Mouse (Mus musculus) thymus, adult 18-20 months (tissue): Measurements from ENCODE around the gene Ehmt2.

ENCODE experiments used
- DNase-seq, 2 experiments: peaks; one replicate each; pipeline ENCODE4 v3.0.0; 2022; ENCODE audit warnings: mixed read lengths in 2 of 2

Gene Ehmt2

DNA sequence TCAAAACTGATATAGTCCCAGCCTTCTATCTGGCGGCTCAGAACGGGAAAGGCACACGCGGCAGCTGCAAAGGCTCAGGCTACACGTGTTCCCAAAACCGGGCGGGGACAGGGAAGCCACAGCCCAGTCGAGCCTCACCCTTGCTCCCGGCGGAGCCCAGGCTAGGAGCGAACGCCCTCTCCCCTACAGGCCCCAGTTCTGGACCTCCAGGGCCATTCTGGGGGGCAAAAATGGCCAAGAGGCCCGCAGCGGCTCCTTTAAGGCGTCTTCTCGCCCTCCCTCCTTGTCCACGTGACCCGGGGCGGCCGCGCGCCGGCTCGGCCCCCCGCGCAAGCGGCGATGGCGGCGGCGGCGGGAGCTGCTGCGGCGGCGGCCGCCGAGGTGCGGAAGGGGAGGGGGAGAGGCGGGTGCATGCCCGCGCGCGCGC, at the start of gene Ehmt2, which contains the start of gene C2:
Gene Ehmt2 (plus strand): TSS at position 310 of the 427 bp plus-strand sequence.
Gene C2 (minus strand): TSS at position 106 of the 427 bp plus-strand sequence.
- peak; percentile 63 to 68 for DNase-seq

DNA sequence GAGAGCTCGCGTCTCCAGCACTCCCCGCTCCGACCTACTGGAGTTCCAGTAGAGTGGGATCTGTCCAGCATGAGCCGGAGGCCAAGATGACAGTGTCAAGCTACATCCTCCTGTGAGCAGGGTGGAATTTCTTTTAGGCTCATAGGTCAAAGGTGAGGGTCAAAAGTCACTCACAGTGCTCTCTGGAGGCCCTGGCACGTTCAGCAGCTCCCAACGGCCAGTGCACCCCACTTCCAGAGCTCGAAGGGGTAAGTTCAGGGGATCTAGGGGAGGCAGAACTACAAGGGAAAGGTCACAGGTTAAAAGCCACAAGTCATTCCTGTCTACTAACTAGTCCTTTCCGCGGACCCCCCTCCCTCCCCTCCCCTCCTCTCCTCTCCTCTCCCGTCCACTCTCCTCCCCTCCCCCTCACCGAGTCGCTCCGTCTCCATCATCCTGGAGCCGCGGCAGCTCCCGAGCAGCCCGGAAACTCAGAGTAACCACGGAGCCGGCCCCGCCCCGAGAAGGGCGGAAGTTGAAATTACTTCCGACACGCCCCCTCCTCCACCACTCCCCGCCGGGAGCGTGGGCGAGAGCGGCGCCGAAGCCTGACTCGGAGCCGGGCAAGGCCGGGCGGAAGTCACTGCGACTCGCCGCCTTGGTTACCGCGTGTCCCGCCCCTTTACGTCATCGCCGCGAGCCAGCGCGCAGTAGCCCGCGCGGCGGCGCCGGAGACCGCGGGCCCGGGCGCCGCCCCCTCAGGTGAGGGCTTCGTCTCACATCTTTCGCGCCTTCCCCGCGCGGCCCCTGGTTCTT, 48.4 kb upstream of the Ehmt2 start, which contains the start of the genes Skiv2l and Nelfe:
Gene Skiv2l (minus strand): TSS at position 489 of the 795 bp plus-strand sequence.
Gene Nelfe (plus strand): TSS at position 670 of the 795 bp plus-strand sequence.
- DNase-seq, result peak; percentile 97

DNA sequence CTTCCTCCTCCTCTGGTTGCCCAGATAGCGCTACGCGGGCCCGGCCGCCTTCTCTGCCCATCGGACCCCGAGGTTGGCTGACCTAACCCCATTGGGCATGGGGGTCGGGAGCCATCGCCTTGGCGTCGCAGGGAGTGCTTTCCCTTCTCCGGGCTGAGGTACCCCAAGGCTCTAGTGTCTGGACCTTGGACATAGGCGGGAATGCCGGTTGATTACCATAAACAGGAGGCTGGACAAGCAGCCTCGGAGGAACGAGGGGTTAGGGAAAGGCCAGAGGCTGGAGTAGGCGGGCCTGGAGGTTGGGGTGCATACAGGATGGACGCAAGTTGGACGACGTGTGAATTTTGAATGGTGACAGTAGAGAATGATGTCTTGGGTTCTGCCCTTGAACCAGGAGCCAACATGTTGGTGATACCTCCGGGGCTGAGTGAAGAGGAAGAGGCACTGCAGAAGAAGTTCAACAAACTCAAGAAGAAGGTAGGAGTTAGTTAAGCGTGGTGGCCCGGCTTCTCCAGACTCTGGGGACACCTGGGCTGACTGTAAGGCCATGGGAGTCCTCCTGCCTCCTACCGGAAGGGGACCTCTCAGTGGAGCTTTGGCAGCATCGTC, 47.6 kb upstream of the Ehmt2 start:
- no peak for DNase-seq

DNA sequence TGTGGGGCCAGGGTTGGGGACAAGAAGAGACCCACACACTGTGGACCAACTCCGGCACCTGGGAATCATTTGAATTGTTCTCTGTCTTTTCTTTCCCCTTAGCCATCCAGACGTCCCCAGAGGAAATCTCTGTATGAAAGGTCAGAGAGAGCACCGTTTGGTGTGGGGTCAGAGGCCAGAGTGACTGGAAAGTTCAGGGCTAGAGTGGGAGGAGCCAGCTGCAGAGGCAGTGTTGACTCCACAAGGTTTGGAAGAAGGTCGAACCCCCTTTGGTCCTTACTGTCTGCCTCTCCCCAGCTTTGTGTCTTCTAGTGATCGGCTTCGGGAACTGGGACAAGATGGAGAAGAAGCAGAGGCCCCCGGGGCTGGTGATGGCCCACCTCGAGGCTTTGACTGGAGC, 44.8 kb upstream of the Ehmt2 start:
- DNase-seq, result no peak

DNA sequence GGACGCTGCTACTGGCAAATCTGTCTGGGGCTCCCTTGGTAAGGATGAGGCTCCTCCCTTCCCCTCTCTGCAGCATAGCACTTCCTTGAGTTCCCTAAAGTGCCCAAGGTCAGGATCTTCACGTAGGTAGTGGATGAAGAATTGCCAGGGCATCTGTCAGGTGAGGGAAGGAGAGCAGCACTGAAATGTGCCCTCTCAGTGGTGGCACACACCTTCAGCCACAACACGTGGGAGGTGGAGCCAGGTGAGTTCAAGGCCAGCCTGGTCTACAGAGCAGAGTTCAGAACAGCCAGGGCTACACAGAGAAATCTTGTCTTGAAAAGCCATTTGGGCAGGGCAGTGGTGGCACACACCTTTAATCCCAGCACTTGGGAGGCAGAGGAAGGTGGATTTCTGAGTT, 43.5 kb upstream of the Ehmt2 start:
- no peak for DNase-seq

DNA sequence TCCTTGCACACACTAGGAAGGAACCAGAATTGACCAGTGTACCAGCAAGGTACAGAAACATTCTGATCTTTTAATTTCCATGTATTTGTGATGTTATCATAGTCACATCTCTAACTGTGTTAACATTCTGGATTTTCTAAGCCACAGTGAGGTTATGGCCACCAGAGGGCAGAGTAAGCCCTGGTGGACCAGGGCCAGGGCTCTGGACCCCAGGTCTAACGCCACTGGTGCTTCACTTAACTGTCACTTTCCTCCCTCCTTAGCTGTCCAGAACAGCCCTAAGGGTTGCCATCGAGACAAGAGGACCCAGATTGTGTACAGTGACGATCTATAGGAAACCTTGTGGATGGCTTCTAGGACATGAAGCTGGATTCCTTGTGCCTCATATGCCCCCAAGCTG, 42.4 kb upstream of the Ehmt2 start:
- no peak for DNase-seq

DNA sequence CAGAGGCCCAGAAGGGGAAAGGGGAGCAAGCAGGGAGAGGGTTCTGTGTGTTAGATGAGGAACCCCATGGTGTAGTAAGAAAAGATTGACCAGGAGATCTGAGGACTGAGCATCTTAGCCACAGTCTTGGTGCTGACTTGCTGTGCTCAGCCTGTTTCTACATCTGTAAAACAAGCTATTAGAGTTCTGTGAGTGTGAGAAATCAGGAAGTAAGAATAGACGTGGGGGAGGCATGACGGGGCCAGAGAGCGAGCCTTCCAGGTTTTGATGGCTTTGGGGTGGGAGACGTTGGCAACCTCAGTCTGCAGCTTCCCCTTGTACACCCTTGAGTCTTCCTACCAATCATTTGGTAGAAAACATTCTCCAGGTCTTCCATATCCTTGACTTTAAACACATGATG, 39.6 kb upstream of the Ehmt2 start:
- DNase-seq, result peak in 1 of 2 experiments; percentile 1

DNA sequence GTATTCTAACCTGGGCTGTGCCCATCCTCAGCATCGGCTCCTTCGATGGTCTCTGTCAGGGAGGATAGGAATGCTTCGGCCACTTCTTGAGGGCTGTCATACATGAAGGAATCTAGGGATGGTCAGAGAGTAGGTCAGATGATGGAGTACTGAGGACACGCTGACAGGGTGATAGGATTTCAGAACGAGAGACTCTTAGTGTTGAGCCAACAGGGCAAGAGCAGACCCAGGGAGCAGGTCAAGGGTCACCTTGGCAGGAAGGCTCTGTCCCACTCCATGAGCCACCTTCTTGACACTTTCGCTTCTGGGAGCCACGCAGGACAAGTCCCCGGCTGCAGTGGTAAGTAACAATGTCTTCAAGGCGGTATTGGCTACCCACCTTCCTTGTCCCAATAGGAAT, 37.8 kb upstream of the Ehmt2 start:
- no peak for DNase-seq

DNA sequence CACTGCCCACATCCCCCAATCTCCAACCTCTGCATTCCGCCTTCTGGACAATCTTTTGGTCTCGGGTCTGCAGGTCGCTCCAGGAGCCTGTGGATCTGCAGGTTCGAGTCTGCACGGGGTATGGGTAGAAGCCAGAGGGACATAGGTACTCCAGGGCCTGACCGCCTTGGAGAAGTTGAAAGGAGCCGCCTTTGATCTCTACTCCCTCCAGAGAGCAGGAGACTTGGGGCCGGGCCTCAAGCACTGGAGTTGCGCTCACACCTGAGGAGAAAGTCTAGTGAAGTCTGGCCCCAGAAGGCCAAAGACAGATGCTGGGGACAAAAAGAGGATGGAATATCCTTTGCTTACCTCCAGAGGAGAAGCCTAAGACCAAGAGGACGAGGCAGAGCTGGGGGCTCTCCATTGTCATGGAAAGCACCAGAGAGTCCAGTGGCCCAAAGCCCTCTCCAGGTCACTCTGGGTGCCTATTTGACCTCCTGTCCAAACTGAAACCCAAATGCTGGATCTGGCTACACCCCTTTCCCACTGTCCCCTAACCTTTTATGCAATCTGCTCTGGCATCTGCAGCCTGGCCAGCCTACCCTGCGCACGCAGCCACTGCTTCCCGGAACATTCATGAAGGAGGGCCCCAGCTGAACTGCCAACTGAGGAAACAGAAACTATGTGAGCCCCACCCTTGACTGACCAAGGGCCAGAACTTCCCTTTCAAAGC, 36.4 kb upstream of the Ehmt2 start:
- DNase-seq, result no peak

DNA sequence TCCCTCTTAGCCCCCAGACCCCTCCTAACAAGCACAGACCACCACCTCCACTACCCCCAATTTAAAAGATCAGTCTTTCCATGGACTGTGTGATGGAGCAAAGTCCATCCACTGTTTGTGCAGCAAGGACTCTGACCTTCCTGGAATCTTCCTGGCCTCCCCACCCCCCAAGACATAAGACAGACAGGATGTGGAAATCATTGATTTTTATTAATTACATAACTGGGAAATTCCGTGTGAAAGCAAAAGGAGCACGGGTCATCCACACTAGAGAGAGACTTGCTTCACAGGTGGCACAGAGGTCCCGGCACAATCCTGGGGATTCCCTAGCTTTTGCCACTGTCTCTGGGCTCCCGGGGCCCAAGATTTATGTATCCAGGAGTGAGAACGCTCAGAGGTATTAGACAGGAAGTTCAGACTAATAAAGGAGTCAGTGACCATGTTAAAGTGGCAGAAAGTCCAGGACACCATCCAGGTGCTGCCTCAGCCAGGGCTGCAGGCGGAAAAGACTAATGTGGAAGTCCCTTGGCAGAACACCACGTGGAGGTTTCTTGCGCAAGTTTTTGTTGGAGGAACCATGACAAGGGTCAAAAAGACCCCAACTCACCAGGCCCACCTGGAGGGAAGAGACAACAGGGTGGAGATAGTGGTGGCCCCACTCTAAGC, 35.7 kb upstream of the Ehmt2 start, which contains the start of gene Cfb:
Gene Cfb (minus strand): TSS at position 103 of the 666 bp plus-strand sequence.
- no peak for DNase-seq

DNA sequence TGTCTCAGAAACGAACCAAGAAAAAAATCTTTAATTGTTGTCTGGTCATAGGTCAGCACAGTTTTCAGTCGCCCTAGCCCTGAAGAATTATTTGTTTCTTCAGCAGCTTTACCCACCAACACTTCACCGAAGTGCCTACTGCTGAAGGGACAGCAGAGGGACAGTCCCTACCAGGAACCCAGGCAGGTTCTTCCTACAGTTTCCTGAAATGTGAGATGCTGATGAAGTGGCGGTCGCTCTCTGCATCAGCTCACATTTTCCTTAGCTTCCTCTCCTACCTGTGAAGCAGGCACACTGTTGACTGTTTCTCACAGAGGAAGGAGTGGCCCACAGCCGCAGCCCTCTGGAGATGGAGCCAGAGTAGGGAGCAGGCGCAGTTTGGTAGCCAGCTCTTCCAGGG, 32.3 kb upstream of the Ehmt2 start:
- no peak for DNase-seq

DNA sequence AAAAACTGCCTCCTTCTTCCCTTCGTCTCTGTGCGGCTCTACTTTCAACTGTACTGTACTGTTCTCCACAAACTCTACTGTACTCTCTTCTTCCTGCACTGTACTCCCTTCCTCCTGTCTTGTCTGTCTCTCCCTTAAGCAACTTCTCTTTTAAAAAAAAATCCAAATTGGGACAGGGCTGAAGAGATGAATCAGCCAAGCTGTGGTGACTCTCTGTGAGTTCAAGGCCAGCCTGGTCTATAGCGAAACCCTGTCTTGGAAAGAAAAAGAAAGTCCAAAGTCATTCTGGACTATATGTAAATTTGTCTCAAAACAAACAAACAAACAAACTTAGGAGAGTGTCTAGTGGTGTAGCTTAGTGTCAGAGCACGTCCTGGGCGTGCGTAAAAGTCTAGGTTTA, 23.9 kb upstream of the Ehmt2 start:
- no peak for DNase-seq

DNA sequence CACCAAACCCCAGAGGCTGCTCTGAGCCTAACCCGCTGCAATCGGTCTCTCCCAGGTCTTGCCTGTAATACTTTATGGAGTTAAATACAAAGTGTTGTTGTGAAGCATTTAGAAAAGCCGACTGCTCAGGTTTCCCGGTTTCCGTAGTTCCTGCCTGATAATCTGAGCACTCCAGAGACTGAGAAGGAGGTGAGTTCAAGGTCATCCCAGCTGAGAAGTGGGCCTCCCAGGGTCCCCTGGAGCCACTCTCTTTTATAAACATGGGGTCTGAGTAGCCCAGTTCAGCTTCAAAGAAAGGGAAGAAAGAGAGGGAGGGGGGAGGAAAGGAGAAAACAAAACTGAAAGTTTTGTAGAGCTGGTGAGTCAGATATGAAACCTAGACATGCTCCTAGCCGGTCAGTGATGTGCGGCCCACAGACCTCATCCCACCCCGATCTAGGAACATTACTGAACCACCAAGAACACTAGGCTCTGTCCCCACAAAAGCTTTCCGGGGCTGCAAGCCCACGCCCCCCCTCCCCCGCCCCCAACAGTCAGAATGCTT, 18.9 kb upstream of the Ehmt2 start, which contains the start of gene Zbtb12:
Gene Zbtb12 (plus strand): TSS at position 148 of the 544 bp plus-strand sequence.
- no peak for DNase-seq

DNA sequence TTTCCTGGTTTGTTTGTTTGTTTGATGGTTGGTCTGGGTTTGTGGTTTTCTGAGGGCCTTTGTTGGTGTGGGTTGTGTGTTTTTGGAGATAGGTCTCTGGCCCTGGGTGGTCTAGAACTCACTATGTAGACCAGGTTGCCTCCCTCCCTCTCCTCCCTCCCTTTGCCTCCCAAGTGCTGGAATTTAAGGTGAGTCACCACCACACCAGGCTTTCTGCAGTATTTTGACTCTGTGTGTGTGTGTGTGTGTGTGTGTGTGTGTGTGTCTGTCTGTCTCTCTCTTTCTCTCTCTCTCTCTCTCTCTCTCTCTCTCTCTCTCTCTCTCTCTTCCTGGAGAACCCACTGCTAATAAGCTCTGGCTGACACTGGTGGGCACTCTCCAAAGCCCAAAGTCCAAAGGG, 17.1 kb upstream of the Ehmt2 start:
- no peak for DNase-seq

DNA sequence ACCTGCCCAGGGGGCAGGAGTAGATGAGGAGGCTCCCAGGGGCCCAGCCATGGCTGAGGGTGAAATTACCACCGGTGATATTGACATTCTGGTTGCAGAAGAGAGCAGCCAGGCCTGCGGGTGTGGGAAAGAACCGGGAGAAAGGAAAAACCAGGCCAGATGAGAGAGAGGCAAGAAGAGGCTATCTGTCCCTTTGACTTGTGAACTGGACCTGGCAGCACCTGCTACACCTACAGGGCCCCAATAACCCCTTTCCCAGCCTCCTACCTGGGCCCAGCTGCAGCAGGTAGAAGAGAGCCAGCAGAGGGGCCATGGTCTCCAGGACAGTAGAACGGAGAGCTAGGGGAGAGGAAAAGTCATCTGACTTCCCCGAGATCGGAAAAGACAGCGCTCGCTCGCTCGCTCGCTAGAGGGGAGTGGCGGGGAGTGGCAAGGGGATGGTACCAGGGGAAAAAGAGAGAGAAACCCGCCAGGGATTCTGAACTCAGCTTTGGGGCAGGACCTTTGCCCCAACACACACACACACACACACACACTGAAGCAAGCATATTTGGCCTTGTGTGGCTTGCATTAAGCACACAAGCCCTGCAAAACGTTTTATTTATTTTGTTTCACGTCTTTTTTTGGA, 16.5 kb upstream of the Ehmt2 start, which contains the start of gene Gm20547:
Gene Gm20547 (minus strand): TSS at position 360 of the 628 bp plus-strand sequence.
- no peak for DNase-seq

DNA sequence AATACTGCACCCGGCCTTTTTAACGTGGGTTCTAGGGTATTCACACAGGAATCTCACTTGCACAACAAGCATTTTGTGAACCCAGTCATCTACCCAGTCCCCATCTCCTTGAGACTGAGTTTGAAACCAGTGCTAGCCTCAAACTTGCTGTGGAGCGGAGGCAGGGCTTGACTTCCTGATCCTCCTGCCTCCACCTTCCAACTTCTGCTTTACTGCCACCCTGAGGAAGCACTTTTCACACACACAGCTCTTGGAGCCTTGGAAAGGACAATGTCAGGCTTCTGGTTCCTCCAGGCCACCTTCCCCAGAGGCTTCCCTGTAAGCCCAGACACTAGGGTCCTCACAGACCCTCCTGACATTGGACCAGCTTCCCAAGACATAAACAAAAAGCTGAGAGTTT, 14.9 kb upstream of the Ehmt2 start:
- no peak for DNase-seq

DNA sequence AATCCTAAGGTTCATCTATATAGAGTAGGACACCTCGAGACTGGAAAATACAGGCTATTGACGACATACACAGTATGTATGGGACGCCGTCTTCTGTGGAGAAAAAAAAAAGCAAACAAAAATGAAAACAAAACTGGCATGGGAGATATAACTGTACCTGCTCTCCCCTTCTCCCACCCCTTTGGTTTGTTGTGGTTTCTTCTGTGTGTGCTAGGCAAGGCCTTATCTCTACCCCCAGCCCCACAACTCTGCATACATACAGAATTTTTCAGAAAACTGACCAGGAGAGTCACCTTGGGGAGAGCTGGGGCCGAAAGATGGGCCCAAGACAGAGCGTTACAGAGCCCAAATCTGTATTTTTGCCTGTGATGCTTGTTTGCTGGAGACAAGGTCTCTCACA, 13.6 kb upstream of the Ehmt2 start:
- no peak for DNase-seq

DNA sequence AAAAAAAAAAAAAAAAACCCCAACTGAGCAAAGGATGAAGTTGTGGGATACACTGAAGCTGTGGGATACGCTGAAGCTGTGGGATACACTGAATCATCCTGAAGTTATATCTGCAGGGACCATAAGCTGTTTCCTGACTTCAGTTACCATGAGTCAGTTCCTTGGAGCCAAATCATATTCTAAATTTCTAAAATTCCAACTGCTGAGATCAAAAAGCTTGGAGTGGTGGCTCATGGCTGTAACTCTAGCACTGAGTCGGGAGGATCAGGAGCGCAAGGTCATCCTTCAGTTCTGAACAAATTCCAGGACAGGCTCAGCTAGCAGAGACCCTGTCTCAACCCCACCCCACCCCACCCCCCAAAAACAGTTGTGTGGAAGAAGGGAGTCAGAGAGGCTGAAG, 12.7 kb upstream of the Ehmt2 start:
- no peak for DNase-seq

DNA sequence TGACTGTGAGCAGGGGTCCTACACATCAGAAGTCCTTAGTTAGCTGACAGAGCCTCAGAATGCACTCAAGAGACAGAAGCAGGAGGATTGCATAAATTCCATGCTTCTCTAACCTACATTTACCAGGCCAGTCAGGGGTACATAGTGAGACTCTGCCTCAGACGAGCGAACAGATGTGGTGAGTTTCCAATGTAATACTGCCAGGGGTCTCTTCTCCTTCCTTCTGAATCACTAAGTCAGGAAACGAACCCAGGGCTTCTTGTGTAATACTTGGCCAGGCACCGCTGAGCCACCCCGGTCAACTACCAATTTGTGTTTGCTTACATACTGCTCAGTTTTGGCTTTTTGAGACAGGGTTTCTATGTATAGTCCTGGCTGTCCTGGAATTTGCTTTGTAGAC, 10.3 kb upstream of the Ehmt2 start:
- DNase-seq, result no peak

DNA sequence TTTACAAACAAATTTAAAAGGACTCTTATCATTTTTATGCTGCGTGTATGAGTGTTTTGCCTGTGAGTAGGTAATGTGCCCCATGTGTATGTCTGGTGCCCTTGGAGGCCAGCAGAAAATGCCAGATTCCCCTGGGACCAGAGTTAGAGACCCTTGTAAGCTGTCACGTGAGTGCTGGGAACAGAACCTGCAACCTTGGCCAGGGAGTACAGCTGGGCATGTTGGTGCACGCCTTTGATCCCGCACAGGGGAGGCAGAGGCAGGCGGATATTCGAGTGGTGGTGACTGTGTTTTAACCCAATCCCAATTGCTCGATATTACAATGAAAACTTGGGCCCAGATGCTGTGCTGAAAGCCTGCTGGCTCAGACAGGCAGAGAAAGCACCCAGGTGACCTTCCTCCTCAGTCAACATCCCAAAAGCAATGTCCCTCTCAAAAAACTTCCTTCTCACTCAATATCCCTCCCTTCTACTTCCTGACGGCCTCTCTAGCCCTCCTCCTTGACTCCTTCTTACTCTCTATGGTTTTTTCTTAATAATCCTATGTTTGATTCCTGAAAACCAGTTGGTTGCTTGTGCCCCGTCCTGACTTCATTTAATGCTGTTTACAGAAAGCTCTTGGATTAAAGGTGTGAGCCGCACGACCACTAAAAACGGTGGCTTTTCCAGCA, 8.1 kb upstream of the Ehmt2 start:
- DNase-seq, result no peak

DNA sequence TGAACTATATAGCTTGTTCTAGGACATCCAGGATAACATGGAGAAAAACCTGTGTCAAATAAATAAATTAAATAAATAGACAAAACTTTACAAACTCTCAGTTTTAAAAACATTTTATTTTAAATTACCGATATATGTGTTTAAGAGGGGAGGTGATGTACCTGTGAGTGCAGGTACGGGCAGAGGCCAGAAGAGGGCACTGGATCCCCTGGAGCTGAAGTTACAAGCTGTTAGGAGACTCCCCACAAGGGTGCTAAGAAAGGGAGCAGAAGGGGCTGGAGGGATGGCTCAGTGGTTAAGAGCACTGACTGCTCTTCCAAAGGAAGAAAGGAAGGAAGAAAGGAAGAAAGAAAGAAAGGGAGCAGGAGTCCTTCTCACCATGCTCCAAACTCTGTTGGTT, 6.9 kb upstream of the Ehmt2 start:
- DNase-seq, result no peak
